Mouse (Mus musculus): ENCODE measurements at regions not wholly inside any gene's neighbourhood (a gene's known extent, or its start where the extent isn't known, plus 50 kb on each side); places are given as distances from the start of the nearest gene placed in this dataset.

DNA sequence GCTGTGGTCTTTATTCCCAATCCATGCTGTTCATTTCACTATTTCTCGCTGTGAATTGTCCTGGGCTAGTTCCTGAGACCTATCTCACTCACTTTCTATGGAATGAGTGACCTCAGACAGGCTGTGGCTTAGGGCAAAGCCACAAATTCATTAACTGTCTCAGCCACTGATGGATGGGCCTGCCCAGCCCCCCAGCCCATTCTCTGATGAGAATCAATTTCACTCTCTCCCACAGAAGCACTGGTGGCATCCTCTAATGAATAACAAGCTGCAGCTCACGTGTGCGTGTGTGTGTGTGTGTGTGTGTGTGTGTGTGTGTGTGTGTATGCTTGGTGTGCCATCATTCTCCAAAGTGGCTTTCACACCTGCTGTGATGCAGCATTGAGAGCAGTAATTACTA lies 2149.3 kb upstream of the Lrrc6 start:
- no peak for DNase-seq
- no peaks in the 10 kb centered on the region for H3K27me3 ChIP-seq (replicated peaks; ENCODE audit: control insufficient read depth, insufficient read depth, low read length)
- H3K27ac ChIP-seq (ENCODE audit: insufficient read depth, low read depth, low read length), result no peak overlapping the region
- 44% methylated on average over 3 of the region's 3 CpGs for WGBS
- no peaks in the 10 kb centered on the region for H3K36me3 ChIP-seq (ENCODE audit: control insufficient read depth, insufficient read depth, low read length)
- no peak for TF ChIP-seq CTCF (conservative IDR thresholded peaks at IDR 0.05; ENCODE audit: insufficient read depth, insufficient read length, low read depth, low read length)
- no peaks in the 10 kb centered on the region for H3K4me1 ChIP-seq (ENCODE audit: control insufficient read depth, insufficient read depth, low read length)
- H3K4me3 ChIP-seq (ENCODE audit: insufficient read depth, low read depth, low read length), result no peak overlapping the region

DNA sequence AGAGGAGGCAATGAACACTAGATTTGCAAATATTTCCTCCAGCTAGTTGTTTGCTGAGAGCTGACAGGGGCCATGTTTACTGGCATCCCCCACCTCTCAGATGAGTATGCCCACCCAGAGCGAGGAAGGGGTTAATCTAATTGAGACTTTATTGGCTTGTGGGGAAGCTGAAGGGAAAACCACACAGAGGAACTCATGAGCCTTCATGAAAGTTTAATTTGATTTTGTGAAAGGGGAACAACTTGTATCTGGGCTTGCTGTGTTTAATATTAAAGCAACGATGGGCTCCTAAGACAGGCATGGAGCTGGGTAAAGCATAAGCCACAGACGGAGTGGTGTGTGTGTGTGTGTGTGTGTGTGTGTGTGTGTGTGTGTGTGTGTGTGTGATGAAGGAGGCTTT lies 2146.2 kb upstream of the Lrrc6 start:
- no peak for DNase-seq
- TF ChIP-seq CTCF (conservative IDR thresholded peaks at IDR 0.05; ENCODE audit: insufficient read depth, insufficient read length, low read depth, low read length), result no peak
- TF ChIP-seq POLR2A (IDR thresholded peaks at IDR 0.05; ENCODE audit: low read depth, low read length), result no peak
- no peak overlapping the region for H3K27ac ChIP-seq (ENCODE audit: insufficient read depth, low read depth, low read length)
- H3K27me3 ChIP-seq (replicated peaks; ENCODE audit: control insufficient read depth, insufficient read depth, low read length), result no peaks in the 10 kb centered on the region
- WGBS, result 68% methylated on average over 3 of the region's 3 CpGs
- H3K4me1 ChIP-seq (ENCODE audit: control insufficient read depth, insufficient read depth, low read length), result no peaks in the 10 kb centered on the region
- no peak overlapping the region for H3K4me3 ChIP-seq (ENCODE audit: insufficient read depth, low read depth, low read length)
- no peaks in the 10 kb centered on the region for H3K36me3 ChIP-seq (ENCODE audit: control insufficient read depth, insufficient read depth, low read length)

DNA sequence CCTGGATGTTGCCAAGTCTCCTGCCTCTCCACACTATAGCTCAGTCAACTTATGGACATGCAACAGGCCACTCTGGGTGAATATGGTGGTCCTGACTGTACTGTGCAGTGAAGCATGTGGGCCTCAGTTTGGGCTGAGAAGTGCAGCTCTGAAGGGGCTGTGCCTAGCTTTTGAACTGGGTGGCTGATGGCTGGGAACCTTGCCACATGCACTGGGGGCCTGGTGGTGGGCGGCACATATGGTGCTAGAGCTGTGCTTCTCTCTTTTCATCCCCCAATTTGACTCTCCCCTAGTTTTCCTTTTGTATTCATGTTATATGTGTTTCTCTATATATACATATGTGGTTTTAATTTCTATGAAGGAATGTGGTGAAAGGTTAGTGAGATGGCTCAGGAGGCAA lies 2144.2 kb upstream of the Lrrc6 start:
- Histone ChIP-seq H3K36me3 (ENCODE audit: control insufficient read depth, insufficient read depth, low read length) (no peaks in the 10 kb centered on the region), H3K27ac (ENCODE audit: insufficient read depth, low read depth, low read length) (no peak overlapping the region), H3K4me3 (ENCODE audit: insufficient read depth, low read depth, low read length) (no peak overlapping the region), H3K4me1 (ENCODE audit: control insufficient read depth, insufficient read depth, low read length) (no peaks in the 10 kb centered on the region), H3K27me3 (replicated peaks; ENCODE audit: control insufficient read depth, insufficient read depth, low read length) (no peaks in the 10 kb centered on the region)
- WGBS, result 80% methylated on average over 1 of the region's 1 CpGs
- no peak for TF ChIP-seq POLR2A (IDR thresholded peaks at IDR 0.05; ENCODE audit: low read depth, low read length)
- no peak for TF ChIP-seq CTCF (conservative IDR thresholded peaks at IDR 0.05; ENCODE audit: insufficient read depth, insufficient read length, low read depth, low read length)
- DNase-seq, result no peak

DNA sequence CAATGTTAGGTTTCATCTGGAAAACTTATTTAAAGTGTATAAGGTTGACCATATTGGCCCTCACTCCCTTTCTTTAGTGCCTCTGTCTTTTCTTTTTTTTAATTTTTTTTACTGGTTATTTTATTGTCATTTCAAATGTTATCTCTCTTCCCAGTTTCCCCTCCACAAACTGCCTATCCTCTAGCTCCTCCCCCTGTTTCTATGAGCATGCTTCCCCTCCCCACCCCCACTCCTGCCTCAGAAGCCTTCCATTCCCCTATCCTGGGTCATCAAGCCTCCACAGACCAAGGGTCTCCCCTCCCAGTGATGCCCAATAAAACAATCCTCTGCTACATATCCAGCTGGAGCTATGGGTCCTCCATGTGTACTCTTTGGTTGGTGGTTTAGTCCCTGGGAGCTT lies 2134.9 kb upstream of the Lrrc6 start:
- no peak overlapping the region for H3K4me3 ChIP-seq (ENCODE audit: insufficient read depth, low read depth, low read length)
- no peaks in the 10 kb centered on the region for H3K27me3 ChIP-seq (replicated peaks; ENCODE audit: control insufficient read depth, insufficient read depth, low read length)
- H3K36me3 ChIP-seq (ENCODE audit: control insufficient read depth, insufficient read depth, low read length), result no peaks in the 10 kb centered on the region
- no peak overlapping the region for H3K27ac ChIP-seq (ENCODE audit: insufficient read depth, low read depth, low read length)
- DNase-seq, result no peak
- TF ChIP-seq POLR2A (IDR thresholded peaks at IDR 0.05; ENCODE audit: low read depth, low read length) (no peak), CTCF (conservative IDR thresholded peaks at IDR 0.05; ENCODE audit: insufficient read depth, insufficient read length, low read depth, low read length) (no peak)
- no peaks in the 10 kb centered on the region for H3K4me1 ChIP-seq (ENCODE audit: control insufficient read depth, insufficient read depth, low read length)

DNA sequence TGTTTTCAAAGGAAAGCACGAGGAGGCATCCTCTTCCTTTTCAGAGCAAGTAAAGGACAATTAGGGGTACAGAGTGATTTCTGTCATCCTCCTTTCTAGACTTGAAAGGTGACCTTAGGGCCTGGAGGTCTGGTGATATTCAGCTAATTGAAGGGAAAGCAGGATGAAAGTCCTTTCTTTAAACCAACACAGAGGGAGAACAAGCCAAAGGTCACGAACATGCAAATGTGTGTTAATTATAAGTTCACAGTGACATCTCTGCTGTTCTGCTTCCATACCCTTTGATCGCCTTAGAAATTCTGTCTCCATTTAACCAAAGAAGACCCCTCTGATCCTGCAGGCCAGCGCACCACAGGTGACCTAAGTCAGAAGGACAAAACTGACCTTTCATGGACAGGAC lies 2126.3 kb upstream of the Lrrc6 start:
- no peak overlapping the region for H3K27ac ChIP-seq (ENCODE audit: insufficient read depth, low read depth, low read length)
- no peak overlapping the region for H3K4me3 ChIP-seq (ENCODE audit: insufficient read depth, low read depth, low read length)
- H3K4me1 ChIP-seq (ENCODE audit: control insufficient read depth, insufficient read depth, low read length), result no peaks in the 10 kb centered on the region
- no peaks in the 10 kb centered on the region; the same call in 1 of the 2 replicates for H3K27me3 ChIP-seq (replicated peaks; ENCODE audit: control insufficient read depth, insufficient read depth, low read length)
- TF ChIP-seq CTCF (conservative IDR thresholded peaks at IDR 0.05; ENCODE audit: insufficient read depth, insufficient read length, low read depth, low read length), result no peak
- no peak for TF ChIP-seq POLR2A (IDR thresholded peaks at IDR 0.05; ENCODE audit: low read depth, low read length)
- no peaks in the 10 kb centered on the region for H3K36me3 ChIP-seq (ENCODE audit: control insufficient read depth, insufficient read depth, low read length)
- DNase-seq, result peak; percentile 54
- 59% methylated on average over 4 of the region's 4 CpGs for WGBS

DNA sequence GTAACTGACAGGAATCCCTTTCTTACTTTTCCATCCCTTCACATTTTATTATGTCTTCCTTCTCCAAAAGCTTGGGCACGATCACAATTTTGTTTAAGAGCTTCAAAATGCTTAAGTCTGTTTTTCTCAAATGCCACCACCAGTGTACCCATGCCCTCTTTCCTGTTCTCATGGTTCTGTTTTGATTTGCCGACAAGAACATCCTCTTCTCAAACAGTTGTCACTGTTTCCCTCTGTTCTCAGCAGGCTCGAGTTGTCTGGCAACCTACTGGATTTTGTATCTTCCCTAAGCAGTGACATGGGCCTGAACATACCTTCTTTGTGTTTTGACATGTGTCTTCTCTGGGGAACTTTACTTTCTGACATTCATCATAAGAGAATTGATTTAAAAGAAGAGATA lies 2124.1 kb upstream of the Lrrc6 start:
- 60% methylated on average over 3 of the region's 3 CpGs for WGBS
- TF ChIP-seq CTCF (conservative IDR thresholded peaks at IDR 0.05; ENCODE audit: insufficient read depth, insufficient read length, low read depth, low read length) (no peak), POLR2A (IDR thresholded peaks at IDR 0.05; ENCODE audit: low read depth, low read length) (no peak)
- no peaks in the 10 kb centered on the region for H3K36me3 ChIP-seq (ENCODE audit: control insufficient read depth, insufficient read depth, low read length)
- H3K27me3 ChIP-seq (replicated peaks; ENCODE audit: control insufficient read depth, insufficient read depth, low read length), result no peaks in the 10 kb centered on the region; the same call in 1 of the 2 replicates
- no peak overlapping the region for H3K27ac ChIP-seq (ENCODE audit: insufficient read depth, low read depth, low read length)
- DNase-seq, result no peak
- H3K4me3 ChIP-seq (ENCODE audit: insufficient read depth, low read depth, low read length), result no peak overlapping the region
- no peaks in the 10 kb centered on the region for H3K4me1 ChIP-seq (ENCODE audit: control insufficient read depth, insufficient read depth, low read length)

DNA sequence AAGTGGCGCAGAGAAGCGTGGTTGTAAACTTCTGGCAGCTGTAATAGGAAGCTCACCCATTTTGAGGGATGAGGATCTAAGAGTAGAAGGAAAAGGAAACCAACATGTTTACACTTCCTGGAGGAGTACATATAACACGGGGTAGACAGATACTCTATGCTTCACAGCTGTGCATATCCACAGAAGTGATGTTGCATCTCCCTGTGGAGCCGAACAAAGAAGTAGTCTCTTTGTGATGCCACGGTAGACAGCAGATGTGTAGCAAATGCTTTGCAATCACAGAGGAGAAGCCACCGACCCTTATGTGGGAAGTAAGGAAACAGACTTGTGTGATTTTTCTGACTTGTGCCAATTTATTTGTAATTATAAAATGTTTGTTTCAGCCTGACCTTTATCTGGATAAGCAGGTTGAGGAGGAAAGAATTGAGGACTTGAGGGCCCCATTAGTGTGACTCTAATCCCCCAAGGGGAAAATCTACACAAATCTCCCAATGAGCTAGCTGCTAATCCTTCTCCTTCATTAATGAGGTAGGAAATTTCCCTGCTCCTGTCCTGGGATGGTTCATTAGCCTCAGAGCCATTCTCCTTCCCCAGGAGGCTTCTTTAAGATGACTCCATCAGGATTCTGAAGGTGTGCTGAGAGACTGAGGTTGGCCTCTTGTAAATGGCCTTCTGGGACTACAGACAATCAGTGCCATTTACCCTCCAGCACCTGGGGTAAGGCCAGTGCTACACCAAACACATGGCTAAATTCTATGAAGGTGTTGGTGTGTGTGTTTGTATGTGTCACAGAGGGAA lies 2119.9 kb upstream of the Lrrc6 start:
- no peaks in the 10 kb centered on the region; the same call in 1 of the 2 replicates for H3K27me3 ChIP-seq (replicated peaks; ENCODE audit: control insufficient read depth, insufficient read depth, low read length)
- 76% methylated on average over 6 of the region's 6 CpGs for WGBS
- no peak for TF ChIP-seq POLR2A (IDR thresholded peaks at IDR 0.05; ENCODE audit: low read depth, low read length)
- TF ChIP-seq CTCF (conservative IDR thresholded peaks at IDR 0.05; ENCODE audit: insufficient read depth, insufficient read length, low read depth, low read length), result no peak

More for the DNA sequence above, 2119.9 kb upstream of the Lrrc6 start:
- no peaks in the 10 kb centered on the region for H3K36me3 ChIP-seq (ENCODE audit: control insufficient read depth, insufficient read depth, low read length)
- no peak overlapping the region for H3K4me3 ChIP-seq (ENCODE audit: insufficient read depth, low read depth, low read length)
- H3K27ac ChIP-seq (ENCODE audit: insufficient read depth, low read depth, low read length), result no peak overlapping the region
- no peaks in the 10 kb centered on the region for H3K4me1 ChIP-seq (ENCODE audit: control insufficient read depth, insufficient read depth, low read length)
- no peak for DNase-seq
